Mouse (Mus musculus): ENCODE data around the gene Cabp4. TPM values are rescaled to one million over a fixed set of nuclear protein-coding genes. Genes with fewer than 3 reads are reported as not detected.

The Cabp4 gene
- polyA plus RNA-seq, 1 experiment = 0.16 TPM

GRCm38 (mm10) chr19:4187303-4187702 lies 43.5 kb upstream of the Cabp4 start:
- no peak overlapping the region for H3K4me3 ChIP-seq (ENCODE audit: control insufficient read depth, low read depth, low read length)
- peaks cover 7% of the 10 kb centered on the region for H3K4me1 ChIP-seq (ENCODE audit: control insufficient read depth, insufficient read depth, low read length)
- H3K27ac ChIP-seq (ENCODE audit: control insufficient read depth, insufficient read depth, low read depth, low read length) = no peak overlapping the region
- no peaks in the 10 kb centered on the region for H3K27me3 ChIP-seq (ENCODE audit: control insufficient read depth, insufficient read depth, low read length)
- TF ChIP-seq POLR2A (IDR thresholded peaks at IDR 0.05; ENCODE audit: control insufficient read depth, low read depth, low read length) (no peak), CTCF (IDR thresholded peaks at IDR 0.05; ENCODE audit: control insufficient read depth, insufficient read depth, insufficient replicate concordance, low read depth, low read length) (no peak)
- H3K36me3 ChIP-seq (ENCODE audit: control insufficient read depth, insufficient read depth, low read length) = no peaks in the 10 kb centered on the region

GRCm38 (mm10) chr19:4184976-4185975 lies 41.4 kb upstream of the Cabp4 start:
- Histone ChIP-seq H3K4me3 (ENCODE audit: control insufficient read depth, low read depth, low read length) (no peak overlapping the region), H3K36me3 (ENCODE audit: control insufficient read depth, insufficient read depth, low read length) (no peaks in the 10 kb centered on the region), H3K4me1 (ENCODE audit: control insufficient read depth, insufficient read depth, low read length) (0 out of 2 replicates have a peak, but pooled peaks cover 2% of the 10 kb centered on the region), H3K27ac (ENCODE audit: control insufficient read depth, insufficient read depth, low read depth, low read length) (0 out of 2 replicates have a peak overlapping the region, but pooled peaks have one; percentile 7), H3K27me3 (ENCODE audit: control insufficient read depth, insufficient read depth, low read length) (no peaks in the 10 kb centered on the region)
- TF ChIP-seq POLR2A (IDR thresholded peaks at IDR 0.05; ENCODE audit: control insufficient read depth, low read depth, low read length) = no peak
- no peak for TF ChIP-seq CTCF (IDR thresholded peaks at IDR 0.05; ENCODE audit: control insufficient read depth, insufficient read depth, insufficient replicate concordance, low read depth, low read length)

GRCm38 (mm10) chr19:4183689-4184088 lies 39.9 kb upstream of the Cabp4 start:
- no peaks in the 10 kb centered on the region for H3K27me3 ChIP-seq (ENCODE audit: control insufficient read depth, insufficient read depth, low read length)
- 0 out of 2 replicates have a peak, but pooled peaks cover 2% of the 10 kb centered on the region for H3K4me1 ChIP-seq (ENCODE audit: control insufficient read depth, insufficient read depth, low read length)
- no peak overlapping the region for H3K27ac ChIP-seq (ENCODE audit: control insufficient read depth, insufficient read depth, low read depth, low read length)
- TF ChIP-seq POLR2A (IDR thresholded peaks at IDR 0.05; ENCODE audit: control insufficient read depth, low read depth, low read length) (no peak), CTCF (IDR thresholded peaks at IDR 0.05; ENCODE audit: control insufficient read depth, insufficient read depth, insufficient replicate concordance, low read depth, low read length) (no peak)
- H3K4me3 ChIP-seq (ENCODE audit: control insufficient read depth, low read depth, low read length) = no peak overlapping the region
- no peaks in the 10 kb centered on the region for H3K36me3 ChIP-seq (ENCODE audit: control insufficient read depth, insufficient read depth, low read length)

- TF ChIP-seq CTCF (IDR thresholded peaks at IDR 0.05; ENCODE audit: control insufficient read depth, insufficient read depth, insufficient replicate concordance, low read depth, low read length) (no peak), POLR2A (IDR thresholded peaks at IDR 0.05; ENCODE audit: control insufficient read depth, low read depth, low read length) (no peak)
- Histone ChIP-seq H3K36me3 (ENCODE audit: control insufficient read depth, insufficient read depth, low read length) (no peaks in the 10 kb centered on the region), H3K4me1 (ENCODE audit: control insufficient read depth, insufficient read depth, low read length) (0 out of 2 replicates have a peak, but pooled peaks cover 2% of the 10 kb centered on the region), H3K27me3 (ENCODE audit: control insufficient read depth, insufficient read depth, low read length) (no peaks in the 10 kb centered on the region), H3K4me3 (ENCODE audit: control insufficient read depth, low read depth, low read length) (no peak overlapping the region), H3K27ac (ENCODE audit: control insufficient read depth, insufficient read depth, low read depth, low read length) (no peak overlapping the region)
Measured at GRCm38 (mm10) chr19:4181892-4182291, 38.1 kb upstream of the Cabp4 start.

- Histone ChIP-seq H3K4me3 (ENCODE audit: control insufficient read depth, low read depth, low read length) (no peak overlapping the region), H3K36me3 (ENCODE audit: control insufficient read depth, insufficient read depth, low read length) (no peaks in the 10 kb centered on the region), H3K27me3 (ENCODE audit: control insufficient read depth, insufficient read depth, low read length) (no peaks in the 10 kb centered on the region), H3K4me1 (ENCODE audit: control insufficient read depth, insufficient read depth, low read length) (0 out of 2 replicates have a peak, but pooled peaks cover 2% of the 10 kb centered on the region), H3K27ac (ENCODE audit: control insufficient read depth, insufficient read depth, low read depth, low read length) (no peak overlapping the region)
- no peak for TF ChIP-seq POLR2A (IDR thresholded peaks at IDR 0.05; ENCODE audit: control insufficient read depth, low read depth, low read length)
- TF ChIP-seq CTCF (IDR thresholded peaks at IDR 0.05; ENCODE audit: control insufficient read depth, insufficient read depth, insufficient replicate concordance, low read depth, low read length) = no peak
Measured at GRCm38 (mm10) chr19:4180411-4180810, 36.6 kb upstream of the Cabp4 start.

- no peaks in the 10 kb centered on the region; the same call in none of the 2 replicates for H3K4me1 ChIP-seq (ENCODE audit: control insufficient read depth, insufficient read depth, low read length)
- H3K36me3 ChIP-seq (ENCODE audit: control insufficient read depth, insufficient read depth, low read length) = no peaks in the 10 kb centered on the region
- no peaks in the 10 kb centered on the region for H3K27me3 ChIP-seq (ENCODE audit: control insufficient read depth, insufficient read depth, low read length)
- H3K4me3 ChIP-seq (ENCODE audit: control insufficient read depth, low read depth, low read length) = no peak within 1 kb of the TSS
- H3K27ac ChIP-seq (ENCODE audit: control insufficient read depth, insufficient read depth, low read depth, low read length) = no peak within 1 kb of the TSS
- no peak for TF ChIP-seq CTCF (IDR thresholded peaks at IDR 0.05; ENCODE audit: control insufficient read depth, insufficient read depth, insufficient replicate concordance, low read depth, low read length)
- no peak for TF ChIP-seq POLR2A (IDR thresholded peaks at IDR 0.05; ENCODE audit: control insufficient read depth, low read depth, low read length)
Measured at GRCm38 (mm10) chr19:4175368-4175947, 31.6 kb upstream of the Cabp4 start, which contains the start of gene Carns1. Gene Carns1 (minus strand): TSS chr19:4175479.

GRCm38 (mm10) chr19:4172925-4173324 lies 29.1 kb upstream of the Cabp4 start:
- no peaks in the 10 kb centered on the region for H3K36me3 ChIP-seq (ENCODE audit: control insufficient read depth, insufficient read depth, low read length)
- no peaks in the 10 kb centered on the region for H3K27me3 ChIP-seq (ENCODE audit: control insufficient read depth, insufficient read depth, low read length)
- H3K4me1 ChIP-seq (ENCODE audit: control insufficient read depth, insufficient read depth, low read length) = peaks cover 5% of the 10 kb centered on the region
- no peak overlapping the region for H3K4me3 ChIP-seq (ENCODE audit: control insufficient read depth, low read depth, low read length)
- TF ChIP-seq POLR2A (IDR thresholded peaks at IDR 0.05; ENCODE audit: control insufficient read depth, low read depth, low read length) (no peak), CTCF (IDR thresholded peaks at IDR 0.05; ENCODE audit: control insufficient read depth, insufficient read depth, insufficient replicate concordance, low read depth, low read length) (no peak; the same call in 1 of the 2 replicates)
- H3K27ac ChIP-seq (ENCODE audit: control insufficient read depth, insufficient read depth, low read depth, low read length) = no peak overlapping the region

Measured in testis, adult 2 months (tissue).